Mouse (Mus musculus) cerebellum, adult 2 months (tissue): ENCODE results near the gene Psmb7. TPM values are rescaled to one million over a fixed set of nuclear protein-coding genes. Genes with fewer than 3 reads are reported as not detected.

Experiments
- DNase-seq, 2 experiments: peaks; one replicate each; pipeline ENCODE4 v3.0.0; 2021
- H3K27ac ChIP-seq: fragments of 200-500 bp; 2 replicates; pipeline ENCODE4 v1.5.1; 2012; ENCODE audit warnings: low read length, control low read depth, inconsistent platforms; ENCODE audit not compliant: insufficient read depth
- H3K27me3 ChIP-seq: fragments of 200-500 bp; 2 replicates; pipeline ENCODE4 v1.6.1; 2012; ENCODE audit warnings: inconsistent platforms, mild to moderate bottlenecking, low read length, moderate library complexity; ENCODE audit not compliant: control insufficient read depth, insufficient read depth
- H3K4me1 ChIP-seq: fragments of 200-500 bp; 2 replicates; pipeline ENCODE4 v1.6.1; 2011; ENCODE audit warnings: low read length; ENCODE audit not compliant: control insufficient read depth, insufficient read depth
- H3K4me3 ChIP-seq: fragments of 200-500 bp; replicated peaks from 2 replicates; pipeline ENCODE3; 2011; ENCODE audit warnings: mild to moderate bottlenecking, low read depth, low read length, control low read depth; ENCODE audit not compliant: insufficient read depth
- CTCF ChIP-seq: fragments of 200-500 bp; IDR thresholded peaks from 2 replicates; pipeline ENCODE4 v1.5.1; 2011; ENCODE audit warnings: low read depth, mild to moderate bottlenecking, control low read depth, low read length, moderate library complexity, borderline replicate concordance; ENCODE audit not compliant: insufficient read depth
- POLR2A ChIP-seq: fragments of 200-500 bp; IDR thresholded peaks from 2 replicates; pipeline ENCODE4 v1.6.1; 2011; ENCODE audit warnings: low read length, control low read depth, borderline replicate concordance; ENCODE audit not compliant: insufficient read depth
- whole genome bisulfite sequencing: fragments of 180-500 bp; shearing (Covaris S2); methylation state at CpG from one replicate; pipeline ENCODE4 v1.1.7; 2018; 5-methylcytosine and 5-hydroxymethylcytosine counted together
- polyA plus RNA-seq: library from polyadenylated mRNA; depleted of rRNA; stranded (reverse); fragments of >200 nt; gene quantifications from 2 replicates; pipeline ENCODE4 v1.2.3, GENCODE M21; 2012

The Psmb7 gene
- polyA plus RNA-seq, 1 experiment = 310 TPM

GRCm38 (mm10) chr2:38652565-38653292 lies 8.8 kb upstream of the Psmb7 start:
- Histone ChIP-seq H3K4me3 (no peak overlapping the region), H3K27me3 (no peaks in the 10 kb centered on the region), H3K4me1 (peaks cover 11% of the 10 kb centered on the region), H3K27ac (no peak overlapping the region)
- peak; percentile 53 to 74 for DNase-seq
- WGBS = 22% methylated on average over 10 of the region's 10 CpGs
- TF ChIP-seq CTCF (no peak), POLR2A (no peak)

GRCm38 (mm10) chr2:38652098-38652497 lies 8.2 kb upstream of the Psmb7 start:
- Histone ChIP-seq H3K4me3 (no peak overlapping the region), H3K27ac (no peak overlapping the region), H3K27me3 (no peaks in the 10 kb centered on the region), H3K4me1 (peaks cover 17% of the 10 kb centered on the region)
- WGBS = 86% methylated on average over 7 of the region's 7 CpGs
- DNase-seq = no peak
- no peak for TF ChIP-seq POLR2A
- TF ChIP-seq CTCF = no peak

GRCm38 (mm10) chr2:38650340-38650739 lies 6.5 kb upstream of the Psmb7 start:
- H3K27ac ChIP-seq = no peak overlapping the region
- no peak overlapping the region for H3K4me3 ChIP-seq
- H3K27me3 ChIP-seq = no peaks in the 10 kb centered on the region
- WGBS = 92% methylated on average over 1 of the region's 1 CpGs
- no peak for TF ChIP-seq POLR2A
- no peak for TF ChIP-seq CTCF
- no peak for DNase-seq
- H3K4me1 ChIP-seq = peaks cover 19% of the 10 kb centered on the region

- TF ChIP-seq POLR2A (no peak), CTCF (no peak)
- Histone ChIP-seq H3K4me3 (no peak overlapping the region), H3K4me1 (peaks cover 11% of the 10 kb centered on the region), H3K27ac (no peak overlapping the region), H3K27me3 (no peaks in the 10 kb centered on the region)
- 80% methylated on average over 7 of the region's 7 CpGs for WGBS
- no peak for DNase-seq
Observed at GRCm38 (mm10) chr2:38647661-38648060, 3.8 kb upstream of the Psmb7 start.

GRCm38 (mm10) chr2:38647201-38647606 lies 3.3 kb upstream of the Psmb7 start:
- 25% methylated on average over 8 of the region's 8 CpGs for WGBS
- TF ChIP-seq POLR2A = no peak
- no peak for TF ChIP-seq CTCF
- peaks cover 9% of the 10 kb centered on the region; the same call in 1 of the 2 replicates for H3K4me1 ChIP-seq
- no peak overlapping the region for H3K27ac ChIP-seq
- no peak overlapping the region for H3K4me3 ChIP-seq
- H3K27me3 ChIP-seq = no peaks in the 10 kb centered on the region
- peak; percentile 41 to 46 for DNase-seq

- 3% methylated on average over 3 of the region's 3 CpGs for WGBS
- peak; percentile 59 to 65 for DNase-seq
- Histone ChIP-seq H3K4me3 (no peak overlapping the region), H3K4me1 (peaks cover 9% of the 10 kb centered on the region; the same call in 1 of the 2 replicates), H3K27ac (no peak overlapping the region), H3K27me3 (no peaks in the 10 kb centered on the region)
- TF ChIP-seq CTCF (peak; percentile 53), POLR2A (no peak)
Observed at GRCm38 (mm10) chr2:38645936-38646335, 2.0 kb upstream of the Psmb7 start.

- H3K4me1 ChIP-seq = no peaks in the 10 kb centered on the region; the same call in 1 of the 2 replicates
- no peak overlapping the region for H3K4me3 ChIP-seq
- no peaks in the 10 kb centered on the region for H3K27me3 ChIP-seq
- H3K27ac ChIP-seq = no peak overlapping the region
- 98% methylated on average over 1 of the region's 1 CpGs for WGBS
- no peak for DNase-seq
- TF ChIP-seq CTCF (no peak), POLR2A (no peak)
Observed at GRCm38 (mm10) chr2:38641761-38642160, 2.1 kb downstream of the Psmb7 start.

GRCm38 (mm10) chr2:38637716-38638267 lies 6.1 kb downstream of the Psmb7 start:
- DNase-seq = no peak
- TF ChIP-seq CTCF (peak; percentile 16; the same call in 1 of the 2 replicates), POLR2A (no peak)
- H3K27ac ChIP-seq = no peak overlapping the region
- WGBS = 66% methylated on average over 4 of the region's 4 CpGs
- H3K4me3 ChIP-seq = no peak overlapping the region
- H3K4me1 ChIP-seq = no peaks in the 10 kb centered on the region
- no peaks in the 10 kb centered on the region for H3K27me3 ChIP-seq
